Mouse (Mus musculus) heart, postnatal 36 days (tissue): ENCODE measurements around the gene Adgrl2. TPM values are rescaled to one million over a fixed set of nuclear protein-coding genes. Genes with fewer than 3 reads are reported as not detected.

ENCODE experiments used
- DNase-seq, 2 experiments: peaks; one replicate each; pipeline ENCODE4 v3.0.0; 2021 to 2022
- intact Hi-C: fragments of 180-260 bp; cut with DNase I; formaldehyde crosslinking; loops from one replicate; pipeline ENCODE4 v1.15.1; 2025
- total RNA-seq, 2 experiments: library from RNA; stranded (reverse); gene quantifications; 2 replicates each; pipeline ENCODE4 v1.2.3; 2021

Gene Adgrl2
- total RNA-seq, 2 experiments from 2014 or later = 51.6 to 56.1 TPM

GRCm38 (mm10) chr3:148930913-148931312 is 59.4 kb downstream of the Adgrl2 start:
- DNase-seq = no peak
- intact Hi-C loops = no loop called here

GRCm38 (mm10) chr3:148926330-148926729 is 64.0 kb downstream of the Adgrl2 start:
- DNase-seq = no peak
- intact Hi-C loops = no loop called here

GRCm38 (mm10) chr3:148922618-148923095 is 67.7 kb downstream of the Adgrl2 start:
- intact Hi-C loops = no loop called here
- no peak for DNase-seq

- intact Hi-C loops = no loop called here
- no peak for DNase-seq
Measured at GRCm38 (mm10) chr3:148921966-148922587, 68.3 kb downstream of the Adgrl2 start.

- no peak for DNase-seq
- intact Hi-C loops = no loop called here
Measured at GRCm38 (mm10) chr3:148920881-148921280, 69.5 kb downstream of the Adgrl2 start.

GRCm38 (mm10) chr3:148918425-148918824 is 71.9 kb downstream of the Adgrl2 start:
- no peak for DNase-seq
- intact Hi-C loops = no loop called here

- DNase-seq = no peak
- intact Hi-C loops = no loop called here
Measured at GRCm38 (mm10) chr3:148917837-148918236, 72.5 kb downstream of the Adgrl2 start.

- intact Hi-C loops = no loop called here
Measured at GRCm38 (mm10) chr3:148916226-148916625, 74.1 kb downstream of the Adgrl2 start.

GRCm38 (mm10) chr3:148912944-148913684 is 77.2 kb downstream of the Adgrl2 start:
- intact Hi-C loops = no loop called here

More at GRCm38 (mm10) chr3:148916226-148916625, 74.1 kb downstream of the Adgrl2 start:
- DNase-seq = no peak

GRCm38 (mm10) chr3:148912536-148912935 is 77.8 kb downstream of the Adgrl2 start:
- intact Hi-C loops = no loop called here
- no peak for DNase-seq

More at GRCm38 (mm10) chr3:148912944-148913684, 77.2 kb downstream of the Adgrl2 start:
- DNase-seq = no peak

- intact Hi-C loops = loop anchor here (5.0 kb wide), 1 partner anchor 79 kb away; no protein-coding TSS in a partner anchor
- DNase-seq = no peak
Measured at GRCm38 (mm10) chr3:148907873-148908272, 82.5 kb downstream of the Adgrl2 start.

- intact Hi-C loops = loop anchor here (5.0 kb wide), 1 partner anchor 80 kb away; no protein-coding TSS in a partner anchor
- no peak for DNase-seq
Measured at GRCm38 (mm10) chr3:148907024-148907778, 83.2 kb downstream of the Adgrl2 start.

- intact Hi-C loops = loop anchor here (5.0 kb wide), 1 partner anchor 81 kb away; no protein-coding TSS in a partner anchor
Measured at GRCm38 (mm10) chr3:148905906-148906779, 84.2 kb downstream of the Adgrl2 start.

GRCm38 (mm10) chr3:148905435-148905834 is 84.9 kb downstream of the Adgrl2 start:
- no peak for DNase-seq
- intact Hi-C loops = loop anchor here (5.0 kb wide), 1 partner anchor 82 kb away; no protein-coding TSS in a partner anchor

More at GRCm38 (mm10) chr3:148905906-148906779, 84.2 kb downstream of the Adgrl2 start:
- no peak for DNase-seq

- intact Hi-C loops = no loop called here
- DNase-seq = no peak
Measured at GRCm38 (mm10) chr3:148899857-148900256, 90.5 kb downstream of the Adgrl2 start.

GRCm38 (mm10) chr3:148899416-148899815 is 90.9 kb downstream of the Adgrl2 start:
- DNase-seq = no peak
- intact Hi-C loops = no loop called here

GRCm38 (mm10) chr3:148898535-148899250 is 91.7 kb downstream of the Adgrl2 start:
- no peak for DNase-seq
- intact Hi-C loops = no loop called here

GRCm38 (mm10) chr3:148896281-148896680 is 94.1 kb downstream of the Adgrl2 start:
- DNase-seq = no peak
- intact Hi-C loops = no loop called here
